Mouse (Mus musculus) forebrain, embryonic 14.5 days (tissue): ENCODE results near the gene Ubn2. TPM values are rescaled to one million over a fixed set of nuclear protein-coding genes. Genes with fewer than 3 reads are reported as not detected.

Experiments used
- ATAC-seq: fragments of 200-750 bp; cut with Nextera tagmentation; 2 replicates; pipeline ENCODE4 v1.8.0; 2017; ENCODE audit warnings: mild to moderate bottlenecking, moderate library complexity
- DNase-seq: peaks from one replicate; pipeline ENCODE4 v3.0.0-alpha.2; 2015; ENCODE audit warnings: low spot score
- H3K27ac ChIP-seq: fragments of 300-500 bp; sonication (generic); 2 replicates; pipeline ENCODE4 v1.5.1; 2014; ENCODE audit warnings: low read depth, mild to moderate bottlenecking, control low read depth, low read length, moderate library complexity
- H3K27me3 ChIP-seq: fragments of 300-500 bp; sonication (generic); replicated peaks from 2 replicates; pipeline ENCODE4 v1.6.1; 2014; ENCODE audit warnings: low read length, control low read depth, mixed read lengths; ENCODE audit not compliant: control insufficient read depth, insufficient read depth
- H3K36me3 ChIP-seq: fragments of 300-500 bp; sonication (generic); 2 replicates; pipeline ENCODE4 v1.6.1; 2014; ENCODE audit warnings: low read length, control low read depth; ENCODE audit not compliant: control insufficient read depth, insufficient read depth
- H3K4me1 ChIP-seq: fragments of 300-500 bp; sonication (generic); 2 replicates; pipeline ENCODE4 v1.6.1; 2014; ENCODE audit warnings: antibody characterized with exemption, low read length, control low read depth; ENCODE audit not compliant: control insufficient read depth, insufficient read depth
- H3K4me2 ChIP-seq: fragments of 300-500 bp; sonication (generic); 2 replicates; pipeline ENCODE4 v1.6.1; 2014; ENCODE audit warnings: mild to moderate bottlenecking, control low read depth, low read length
- H3K4me3 ChIP-seq: fragments of 300-500 bp; sonication (generic); 2 replicates; pipeline ENCODE4 v1.5.1; 2014; ENCODE audit warnings: low read depth, low read length, control low read depth
- H3K9ac ChIP-seq: fragments of 300-500 bp; sonication (generic); 2 replicates; pipeline ENCODE4 v1.6.1; 2014; ENCODE audit warnings: mild to moderate bottlenecking, low read length, control low read depth, moderate library complexity
- H3K9me3 ChIP-seq: fragments of 300-500 bp; sonication (generic); replicated peaks from 2 replicates; pipeline ENCODE4 v1.6.1; 2016; ENCODE audit warnings: low read length, control low read depth, mixed read lengths; ENCODE audit not compliant: control insufficient read depth
- WGBS: fragments of 180-500 bp; shearing (Covaris S2); extraction: QIAGEN DNeasy Blood & Tissue Kit; methylation state at CpG from one replicate; pipeline ENCODE4 v1.1.7; 2014; 5-methylcytosine and 5-hydroxymethylcytosine counted together
- polyA plus RNA-seq: library from polyadenylated mRNA; unstranded; fragments of >200 nt; fragmentation: Nextera tagmentation; extraction: Ambion mirVana; gene quantifications from 2 replicates; pipeline ENCODE4 v1.2.1, GENCODE M21; 2014

Ubn2 gene
- polyA plus RNA-seq, 1 experiment from 2014 or later = 10.7 TPM

GRCm38 (mm10) chr6:38458075-38458474, 24.3 kb downstream of the Ubn2 start:
- no peak overlapping the region for H3K27ac ChIP-seq
- no peak overlapping the region for H3K9ac ChIP-seq
- no peak for DNase-seq
- no peaks in the 10 kb centered on the region for H3K4me1 ChIP-seq
- H3K4me3 ChIP-seq = no peak overlapping the region
- H3K36me3 ChIP-seq = peaks cover 56% of the 10 kb centered on the region
- no peaks in the 10 kb centered on the region for H3K9me3 ChIP-seq
- 97% methylated on average over 3 of the region's 3 CpGs for WGBS
- H3K4me2 ChIP-seq = no peak overlapping the region
- ATAC-seq = no peak
- no peaks in the 10 kb centered on the region for H3K27me3 ChIP-seq

- Histone ChIP-seq H3K9ac (no peak overlapping the region), H3K27ac (no peak overlapping the region), H3K9me3 (no peaks in the 10 kb centered on the region), H3K4me3 (no peak overlapping the region), H3K36me3 (peaks cover 60% of the 10 kb centered on the region), H3K4me2 (no peak overlapping the region), H3K27me3 (no peaks in the 10 kb centered on the region), H3K4me1 (no peaks in the 10 kb centered on the region)
- no peak for ATAC-seq
- DNase-seq = no peak
- WGBS = 93% methylated on average over 4 of the region's 4 CpGs
Measured at GRCm38 (mm10) chr6:38469591-38469990, 35.8 kb downstream of the Ubn2 start.

GRCm38 (mm10) chr6:38481694-38482371, 48.1 kb downstream of the Ubn2 start:
- DNase-seq (peak; percentile 51), ATAC-seq (peak; percentile 26; the same call in 1 of the 2 replicates)
- H3K4me2 ChIP-seq = no peak overlapping the region
- H3K27me3 ChIP-seq = no peaks in the 10 kb centered on the region
- H3K9me3 ChIP-seq = no peaks in the 10 kb centered on the region
- 31% methylated on average over 5 of the region's 5 CpGs for WGBS
- H3K4me3 ChIP-seq = no peak overlapping the region
- H3K4me1 ChIP-seq = 0 out of 2 replicates have a peak, but pooled peaks cover 2% of the 10 kb centered on the region
- no peak overlapping the region for H3K9ac ChIP-seq
- H3K36me3 ChIP-seq = peaks cover 67% of the 10 kb centered on the region
- H3K27ac ChIP-seq = no peak overlapping the region

GRCm38 (mm10) chr6:38492550-38492949, 58.8 kb downstream of the Ubn2 start:
- Histone ChIP-seq H3K36me3 (peaks cover 59% of the 10 kb centered on the region), H3K9ac (no peak overlapping the region), H3K4me3 (no peak overlapping the region), H3K4me2 (no peak overlapping the region), H3K27ac (no peak overlapping the region), H3K27me3 (no peaks in the 10 kb centered on the region), H3K9me3 (no peaks in the 10 kb centered on the region), H3K4me1 (no peaks in the 10 kb centered on the region)
- ATAC-seq (no peak), DNase-seq (peak; percentile 44)
- 86% methylated on average over 3 of the region's 3 CpGs for WGBS

- no peak overlapping the region for H3K9ac ChIP-seq
- no peaks in the 10 kb centered on the region for H3K9me3 ChIP-seq
- no peak overlapping the region for H3K4me3 ChIP-seq
- 80% methylated on average over 4 of the region's 4 CpGs for WGBS
- H3K27me3 ChIP-seq = no peaks in the 10 kb centered on the region
- ATAC-seq (no peak), DNase-seq (peak; percentile 4)
- no peaks in the 10 kb centered on the region for H3K4me1 ChIP-seq
- H3K36me3 ChIP-seq = peaks cover 62% of the 10 kb centered on the region
- H3K4me2 ChIP-seq = no peak overlapping the region
- H3K27ac ChIP-seq = no peak overlapping the region
Measured at GRCm38 (mm10) chr6:38495641-38496040, 61.9 kb downstream of the Ubn2 start.

GRCm38 (mm10) chr6:38512096-38512495, 78.3 kb downstream of the Ubn2 start:
- ATAC-seq = no peak
- H3K4me1 ChIP-seq = no peaks in the 10 kb centered on the region

GRCm38 (mm10) chr6:38512830-38513229, 79.1 kb downstream of the Ubn2 start:
- H3K9me3 ChIP-seq = no peaks in the 10 kb centered on the region
- DNase-seq (no peak), ATAC-seq (no peak)
- H3K27me3 ChIP-seq = no peaks in the 10 kb centered on the region
- H3K36me3 ChIP-seq = peaks cover 4% of the 10 kb centered on the region; the same call in 1 of the 2 replicates
- no peak overlapping the region for H3K27ac ChIP-seq
- no peak overlapping the region for H3K9ac ChIP-seq
- no peak overlapping the region for H3K4me2 ChIP-seq
- no peaks in the 10 kb centered on the region for H3K4me1 ChIP-seq
- H3K4me3 ChIP-seq = no peak overlapping the region

More at GRCm38 (mm10) chr6:38512096-38512495, 78.3 kb downstream of the Ubn2 start:
- Histone ChIP-seq H3K9ac (no peak overlapping the region), H3K4me3 (no peak overlapping the region), H3K27me3 (no peaks in the 10 kb centered on the region), H3K9me3 (no peaks in the 10 kb centered on the region), H3K36me3 (peaks cover 4% of the 10 kb centered on the region; the same call in 1 of the 2 replicates), H3K27ac (no peak overlapping the region), H3K4me2 (no peak overlapping the region)
- 97% methylated on average over 1 of the region's 1 CpGs for WGBS
- no peak for DNase-seq

GRCm38 (mm10) chr6:38515201-38515600, 81.5 kb downstream of the Ubn2 start:
- 94% methylated on average over 4 of the region's 4 CpGs for WGBS
- no peak overlapping the region for H3K27ac ChIP-seq
- no peaks in the 10 kb centered on the region for H3K27me3 ChIP-seq
- H3K9ac ChIP-seq = no peak overlapping the region
- H3K9me3 ChIP-seq = no peaks in the 10 kb centered on the region
- H3K36me3 ChIP-seq = peaks cover 4% of the 10 kb centered on the region; the same call in 1 of the 2 replicates
- DNase-seq = no peak
- no peak overlapping the region for H3K4me3 ChIP-seq
- no peaks in the 10 kb centered on the region for H3K4me1 ChIP-seq
- no peak for ATAC-seq
- H3K4me2 ChIP-seq = no peak overlapping the region

GRCm38 (mm10) chr6:38523851-38524250, 90.1 kb downstream of the Ubn2 start:
- Histone ChIP-seq H3K4me1 (no peaks in the 10 kb centered on the region), H3K36me3 (peaks cover 3% of the 10 kb centered on the region; the same call in 1 of the 2 replicates), H3K9ac (no peak overlapping the region), H3K9me3 (no peaks in the 10 kb centered on the region), H3K27me3 (no peaks in the 10 kb centered on the region), H3K27ac (no peak overlapping the region), H3K4me2 (no peak overlapping the region), H3K4me3 (no peak overlapping the region)
- WGBS = 26% methylated on average over 8 of the region's 8 CpGs
- DNase-seq (no peak), ATAC-seq (no peak)
